Mouse (Mus musculus) E14TG2a.4 (cell line): ENCODE results near the gene Topaz1.

Experiments used
- CTCF ChIP-seq: conservative IDR thresholded peaks from 2 replicates; pipeline ENCODE4 v1.5.1; 2014; ENCODE audit warnings: low read length
- POU5F1 ChIP-seq: IDR thresholded peaks from 2 replicates; pipeline ENCODE4 v1.6.1; 2014; ENCODE audit warnings: low read length, borderline replicate concordance

DNA sequence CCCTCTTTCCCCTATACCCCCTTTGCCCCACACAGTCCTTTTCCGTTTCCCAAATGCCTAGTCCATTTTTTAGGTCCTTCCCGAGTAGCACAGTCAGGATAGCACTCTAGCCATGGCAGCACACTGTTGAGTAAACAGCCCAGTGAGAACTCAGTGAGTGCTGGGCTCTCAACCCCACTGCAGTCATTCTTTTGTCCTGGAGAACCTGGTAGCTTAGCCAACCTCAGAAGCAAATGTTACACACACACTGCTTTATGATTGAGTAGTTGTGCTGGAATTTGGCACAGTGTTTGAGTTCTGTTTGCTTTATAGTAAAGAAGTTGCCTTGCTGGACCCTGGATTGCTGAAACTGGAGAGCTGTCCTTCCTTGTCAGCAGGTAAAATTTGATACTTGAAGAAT, 10.5 kb downstream of the Topaz1 start:
- TF ChIP-seq CTCF (no peak), POU5F1 (no peak)
